Mouse (Mus musculus): ENCODE data around the gene Ube2i.

GRCm38 (mm10) chr17:25215431-25215830, 59.0 kb downstream of the Ube2i start:
- TF ChIP-seq CTCF (IDR thresholded peaks at IDR 0.05; ENCODE audit: borderline replicate concordance, insufficient read depth, low read depth, low read length), result no peak
- TF ChIP-seq POLR2A (IDR thresholded peaks at IDR 0.05; ENCODE audit: borderline replicate concordance, insufficient read depth, low read length), result no peak
